Mouse (Mus musculus) lung, postnatal 0 days (tissue): ENCODE measurements around the gene Nrf1.

ENCODE experiments used
- CTCF ChIP-seq: IDR thresholded peaks from 2 replicates; pipeline ENCODE4 v1.5.1; 2016; ENCODE audit warnings: antibody characterized with exemption, mild to moderate bottlenecking
- EP300 ChIP-seq: IDR thresholded peaks from 2 replicates; pipeline ENCODE4 v1.6.1; 2016; ENCODE audit warnings: antibody characterized with exemption, mild to moderate bottlenecking, control low read depth

GRCm38 (mm10) chr6:30066746-30067145, 19.0 kb downstream of the Nrf1 start:
- TF ChIP-seq EP300 (no peak), CTCF (no peak)
